Mouse (Mus musculus) retina, adult 2 months (tissue): ENCODE results near the gene Rbfox1.

ENCODE experiments used
- DNase-seq: peaks from one replicate; pipeline ENCODE4 v3.0.0-alpha.2; 2012; ENCODE audit warnings: low read depth, low spot score

The Rbfox1 gene

GRCm38 (mm10) chr16:6479094-6479590 lies 594.0 kb downstream of the Rbfox1 start:
- DNase-seq: no peak

GRCm38 (mm10) chr16:6479616-6480410 lies 594.7 kb downstream of the Rbfox1 start:
- DNase-seq: no peak

GRCm38 (mm10) chr16:6480411-6480728 lies 595.2 kb downstream of the Rbfox1 start:
- peak; percentile 37 for DNase-seq

- no peak for DNase-seq
Observed at GRCm38 (mm10) chr16:6483628-6484027, 598.5 kb downstream of the Rbfox1 start.

GRCm38 (mm10) chr16:6485631-6486030 lies 600.5 kb downstream of the Rbfox1 start:
- DNase-seq: no peak

- no peak for DNase-seq
Observed at GRCm38 (mm10) chr16:6502219-6502618, 617.1 kb downstream of the Rbfox1 start.

- DNase-seq: peak; percentile 22
Observed at GRCm38 (mm10) chr16:6503573-6504331, 618.6 kb downstream of the Rbfox1 start.

- DNase-seq: no peak
Observed at GRCm38 (mm10) chr16:6508924-6509323, 623.8 kb downstream of the Rbfox1 start.

GRCm38 (mm10) chr16:6519474-6519873 lies 634.3 kb downstream of the Rbfox1 start:
- DNase-seq: no peak

- no peak for DNase-seq
Observed at GRCm38 (mm10) chr16:6525507-6526170, 640.5 kb downstream of the Rbfox1 start.

- DNase-seq: no peak
Observed at GRCm38 (mm10) chr16:6531459-6531858, 646.3 kb downstream of the Rbfox1 start.

GRCm38 (mm10) chr16:6532077-6532995 lies 647.2 kb downstream of the Rbfox1 start:
- DNase-seq: no peak

GRCm38 (mm10) chr16:6555776-6556175 lies 670.6 kb downstream of the Rbfox1 start:
- no peak for DNase-seq

GRCm38 (mm10) chr16:6557726-6558125 lies 672.6 kb downstream of the Rbfox1 start:
- no peak for DNase-seq

GRCm38 (mm10) chr16:6584700-6585099 lies 699.5 kb downstream of the Rbfox1 start:
- no peak for DNase-seq

GRCm38 (mm10) chr16:6585204-6585603 lies 700.0 kb downstream of the Rbfox1 start:
- no peak for DNase-seq

- DNase-seq: no peak
Observed at GRCm38 (mm10) chr16:6616526-6616925, 731.4 kb downstream of the Rbfox1 start.

GRCm38 (mm10) chr16:6640330-6640729 lies 755.2 kb downstream of the Rbfox1 start:
- DNase-seq: no peak

GRCm38 (mm10) chr16:6646941-6647340 lies 761.8 kb downstream of the Rbfox1 start:
- no peak for DNase-seq

- no peak for DNase-seq
Observed at GRCm38 (mm10) chr16:6648753-6649152, 763.6 kb downstream of the Rbfox1 start.

GRCm38 (mm10) chr16:6658594-6658993 lies 773.4 kb downstream of the Rbfox1 start:
- DNase-seq: no peak
